Mouse (Mus musculus) myocyte (in vitro differentiated cells): ENCODE measurements around the gene Rnf25.

Source experiments
- CEBPB ChIP-seq: IDR thresholded peaks from 2 replicates; pipeline ENCODE4 v1.6.1; 2011; ENCODE audit warnings: mild to moderate bottlenecking, moderate library complexity; ENCODE audit not compliant: poor library complexity, insufficient read depth, severe bottlenecking
- E2F4 ChIP-seq: IDR thresholded peaks from one replicate; pipeline ENCODE4 v1.6.1; 2011; ENCODE audit warnings: mild to moderate bottlenecking, control low read depth, moderate library complexity; ENCODE audit not compliant: insufficient read depth
- MAX ChIP-seq: IDR thresholded peaks from one replicate; pipeline ENCODE4 v1.6.1; 2011; ENCODE audit warnings: low read depth, mild to moderate bottlenecking, control low read depth
- MYOD1 ChIP-seq, 3 experiments: IDR thresholded peaks; one replicate each; pipeline ENCODE4 v1.6.1; 2011; ENCODE audit warnings: control low read depth in 2 of 3, low read depth in 2 of 3, mild to moderate bottlenecking in 2 of 3, moderate library complexity in 1 of 3; ENCODE audit not compliant: insufficient read length in 2 of 3, control insufficient read depth in 1 of 3
- MYOG ChIP-seq, 3 experiments: IDR thresholded peaks; one replicate each; pipeline ENCODE4 v1.6.1; 2011; ENCODE audit warnings: control low read depth in 2 of 3, low read depth in 2 of 3, mild to moderate bottlenecking in 2 of 3; ENCODE audit not compliant: insufficient read length in 2 of 3, control insufficient read depth in 1 of 3, insufficient read depth in 1 of 3
- POLR2A ChIP-seq: IDR thresholded peaks from one replicate; pipeline ENCODE4 v1.6.1; 2011; ENCODE audit warnings: low read depth, mild to moderate bottlenecking, control low read depth, moderate library complexity; ENCODE audit not compliant: insufficient read length
- POLR2AphosphoS2 ChIP-seq: IDR thresholded peaks from one replicate; pipeline ENCODE4 v1.6.1; 2011; ENCODE audit warnings: low read depth, control low read depth; ENCODE audit not compliant: insufficient read length
- REST ChIP-seq: IDR thresholded peaks from one replicate; pipeline ENCODE4 v1.6.1; 2011; ENCODE audit warnings: mild to moderate bottlenecking, control low read depth, moderate library complexity; ENCODE audit not compliant: insufficient read depth, insufficient read length
- TCF12 ChIP-seq: IDR thresholded peaks from one replicate; pipeline ENCODE4 v1.6.1; 2011; ENCODE audit warnings: mild to moderate bottlenecking, control low read depth; ENCODE audit not compliant: poor library complexity, insufficient read depth, severe bottlenecking
- USF1 ChIP-seq: IDR thresholded peaks from one replicate; pipeline ENCODE4 v1.6.1; 2011; ENCODE audit warnings: low read depth, mild to moderate bottlenecking, control low read depth, moderate library complexity

GRCm38 (mm10) chr1:74584616-74585398 lies 16.4 kb downstream of the Rnf25 start:
- TF ChIP-seq E2F4 (no peak), MAX (no peak), USF1 (no peak), REST (no peak), POLR2A (no peak), TCF12 (no peak), CEBPB (no peak), MYOD1 (IDR thresholded peaks at IDR 0.05; ENCODE audit: control insufficient read depth in 1 of 3, insufficient read length in 2 of 3, low read depth in 2 of 3) (peak in 1 of 3 experiments; percentile 11), POLR2AphosphoS2 (no peak), MYOG (IDR thresholded peaks at IDR 0.05; ENCODE audit: control insufficient read depth in 1 of 3, insufficient read depth in 1 of 3, insufficient read length in 2 of 3, low read depth in 2 of 3) (no peak)
